Mouse (Mus musculus): ENCODE data around the gene Trank1.

Gene Trank1

GRCm38 (mm10) chr9:111311031-111311842 lies at the start of gene Trank1:
Gene Trank1 (plus strand): TSS chr9:111311739.
- DNase-seq (ENCODE audit: low read depth, low spot score) = no peak

GRCm38 (mm10) chr9:111267998-111268397 lies 43.5 kb upstream of the Trank1 start:
- DNase-seq (ENCODE audit: low read depth, low spot score) = no peak

- DNase-seq (ENCODE audit: low read depth, low spot score) = no peak
These were observed 40.9 kb upstream of the Trank1 start for GRCm38 (mm10) chr9:111270606-111271005.

- DNase-seq (ENCODE audit: low read depth, low spot score) = no peak
These were observed 40.5 kb upstream of the Trank1 start for GRCm38 (mm10) chr9:111271056-111271433.

- DNase-seq (ENCODE audit: low read depth, low spot score) = peak; percentile 99
These were observed 39.9 kb upstream of the Trank1 start, which contains the start of the genes Mlh1 and Epm2aip1 for GRCm38 (mm10) chr9:111271434-111272160. Gene Mlh1 (minus strand): TSS chr9:111271791. Gene Epm2aip1 (plus strand): TSS chr9:111271929.

GRCm38 (mm10) chr9:111272356-111272755 lies 39.2 kb upstream of the Trank1 start:
- DNase-seq (ENCODE audit: low read depth, low spot score) = no peak

GRCm38 (mm10) chr9:111272996-111273785 lies 38.3 kb upstream of the Trank1 start:
- DNase-seq (ENCODE audit: low read depth, low spot score) = no peak

GRCm38 (mm10) chr9:111273958-111274357 lies 37.6 kb upstream of the Trank1 start:
- no peak for DNase-seq (ENCODE audit: low read depth, low spot score)

- no peak for DNase-seq (ENCODE audit: low read depth, low spot score)
These were observed 36.4 kb upstream of the Trank1 start for GRCm38 (mm10) chr9:111275156-111275555.

GRCm38 (mm10) chr9:111285061-111285460 lies 26.5 kb upstream of the Trank1 start:
- no peak for DNase-seq (ENCODE audit: low read depth, low spot score)

- DNase-seq (ENCODE audit: low read depth, low spot score) = no peak
These were observed 25.9 kb upstream of the Trank1 start for GRCm38 (mm10) chr9:111285676-111286075.

GRCm38 (mm10) chr9:111286468-111286867 lies 25.1 kb upstream of the Trank1 start:
- no peak for DNase-seq (ENCODE audit: low read depth, low spot score)

- DNase-seq (ENCODE audit: low read depth, low spot score) = no peak
These were observed 23.6 kb upstream of the Trank1 start for GRCm38 (mm10) chr9:111287956-111288355.

GRCm38 (mm10) chr9:111289294-111289831 lies 22.2 kb upstream of the Trank1 start:
- no peak for DNase-seq (ENCODE audit: low read depth, low spot score)

GRCm38 (mm10) chr9:111289832-111290339 lies 21.7 kb upstream of the Trank1 start:
- peak; percentile 83 for DNase-seq (ENCODE audit: low read depth, low spot score)

GRCm38 (mm10) chr9:111290539-111291100 lies 20.9 kb upstream of the Trank1 start:
- DNase-seq (ENCODE audit: low read depth, low spot score) = no peak

GRCm38 (mm10) chr9:111293234-111293633 lies 18.3 kb upstream of the Trank1 start:
- no peak for DNase-seq (ENCODE audit: low read depth, low spot score)

GRCm38 (mm10) chr9:111294911-111295310 lies 16.6 kb upstream of the Trank1 start:
- DNase-seq (ENCODE audit: low read depth, low spot score) = no peak

GRCm38 (mm10) chr9:111295323-111295722 lies 16.2 kb upstream of the Trank1 start:
- no peak for DNase-seq (ENCODE audit: low read depth, low spot score)

- DNase-seq (ENCODE audit: low read depth, low spot score) = no peak
These were observed 15.1 kb upstream of the Trank1 start for GRCm38 (mm10) chr9:111296433-111296832.

GRCm38 (mm10) chr9:111298606-111299005 lies 12.9 kb upstream of the Trank1 start:
- DNase-seq (ENCODE audit: low read depth, low spot score) = no peak

Data from WW6 (cell line).